8 mouse cellular contexts compared by ENCODE assay signal in the genomic region with DNA sequence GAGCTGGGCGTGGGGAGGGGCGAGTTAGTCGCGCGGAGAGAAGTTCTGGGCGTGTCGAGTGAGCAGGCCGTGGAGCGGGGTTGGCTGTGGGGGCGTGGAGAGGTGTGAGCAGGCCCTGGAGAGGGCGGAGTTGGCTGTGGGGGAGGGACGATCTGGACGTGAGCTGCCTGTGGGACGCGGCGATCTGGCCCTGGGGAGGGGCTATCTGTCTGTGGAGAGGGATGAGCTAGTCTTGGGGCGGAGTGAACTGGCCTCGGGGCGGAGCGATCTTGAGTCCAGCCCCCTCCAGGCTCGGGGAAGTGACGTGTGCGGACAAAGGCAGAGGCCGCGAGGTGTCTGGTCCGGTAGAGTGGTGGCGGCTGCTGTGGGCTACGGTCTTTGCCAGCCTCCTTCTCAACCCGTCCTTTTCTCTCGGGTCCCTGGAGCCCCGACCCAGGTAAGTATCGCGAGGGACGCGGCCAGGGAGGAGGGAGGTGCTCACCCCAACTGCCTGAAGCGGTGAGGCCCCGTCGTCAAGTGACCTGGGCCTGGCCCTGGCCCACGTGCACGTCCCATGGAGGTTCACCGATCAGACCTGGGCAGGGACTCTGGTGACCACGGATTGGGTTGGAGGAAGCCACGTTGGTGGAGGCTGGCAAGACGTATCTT. TPM values are rescaled to one million over a fixed set of nuclear protein-coding genes. Genes with fewer than 3 reads are reported as not detected.
DNase-seq lines count a peak whose midpoint lies in the region; ATAC-seq and TF ChIP-seq lines count a peak whose summit lies in the region.

Ntmt1 (plus strand) TSS at position 179 of the 648 bp plus-strand sequence.

- H3K27ac ChIP-seq in hindbrain, embryonic 10.5 days: peak within 1 kb of the TSS; percentile 90
- H3K27ac ChIP-seq in lung, postnatal 0 days (ENCODE audit: low read length): peak within 1 kb of the TSS; percentile 87

- peaks cover 30% of the 10 kb centered on the region for H3K36me3 ChIP-seq in hindbrain, embryonic 10.5 days
- no peaks in the 10 kb centered on the region for H3K36me3 ChIP-seq in lung, postnatal 0 days (ENCODE audit: insufficient read depth, low read length)

- WGBS in hindbrain, embryonic 10.5 days: under 1% methylated on average over 44 of the region's 44 CpGs
- WGBS in lung, postnatal 0 days: 0% methylated on average over 41 of the region's 44 CpGs

- H3K4me2 ChIP-seq in lung, postnatal 0 days (replicated peaks; ENCODE audit: low read depth, low read length): peak within 1 kb of the TSS; percentile 85

- H3K4me3 ChIP-seq in hindbrain, embryonic 10.5 days: peak within 1 kb of the TSS; percentile 66
- H3K4me3 ChIP-seq in lung, postnatal 0 days (ENCODE audit: low read depth, low read length): peak within 1 kb of the TSS; percentile 60

- ATAC-seq in frontal cortex, adult (ENCODE audit: low TSS enrichment): peak; percentile 97
- ATAC-seq in lung, postnatal 0 days: peak; percentile 99

- peak within 1 kb of the TSS; percentile 73 for H3K9ac ChIP-seq in lung, postnatal 0 days (replicated peaks; ENCODE audit: low read depth)

- peak; percentile 98 for DNase-seq in MN1 (ENCODE audit: low spot score)
- peak; percentile 98 for DNase-seq in cerebellum, adult 9-10 months
- DNase-seq in hindbrain, embryonic 10.5 days (ENCODE audit: low spot score): peak; percentile 100
- peak; percentile 100 for DNase-seq in layer of hippocampus, adult 9-11 months
- peak; percentile 100 for DNase-seq in lung, postnatal 0 days (ENCODE audit: low spot score)
- peak; percentile 98 for DNase-seq in ovary, postnatal 14 days (ENCODE audit: low spot score)
- peak; percentile 99 for DNase-seq in thymus, postnatal 14 days

- peaks cover 38% of the 10 kb centered on the region for H3K4me1 ChIP-seq in hindbrain, embryonic 10.5 days (replicated peaks)
- H3K4me1 ChIP-seq in lung, postnatal 0 days (ENCODE audit: insufficient read depth, low read depth, low read length): peaks cover 9% of the 10 kb centered on the region

- peaks cover 12% of the 10 kb centered on the region for H3K27me3 ChIP-seq in hindbrain, embryonic 10.5 days (ENCODE audit: insufficient read depth, poor library complexity, severe bottlenecking)
- H3K27me3 ChIP-seq in lung, postnatal 0 days (replicated peaks; ENCODE audit: insufficient read depth, low read length): no peaks in the 10 kb centered on the region

- no peaks in the 10 kb centered on the region for H3K9me3 ChIP-seq in hindbrain, embryonic 10.5 days
- no peaks in the 10 kb centered on the region for H3K9me3 ChIP-seq in lung, postnatal 0 days (ENCODE audit: low read length)

- no peak for TF ChIP-seq CTCF in lung, postnatal 0 days (IDR thresholded peaks at IDR 0.05)

- TF ChIP-seq EP300 in lung, postnatal 0 days (IDR thresholded peaks at IDR 0.05): no peak

RNA-seq across cellular contexts. Expression of gene Ntmt1, which starts in this region (rescaled TPM):
- polyA plus RNA-seq in hindbrain, embryonic 10.5 days (2016; fragmentation: Nextera tagmentation; extraction: Ambion mirVana): 125 and 134 TPM in 2 replicates
- 49.4 and 50.7 TPM in 2 replicates for polyA plus RNA-seq in lung, postnatal 0 days (2015; fragmentation: Nextera tagmentation; extraction: Ambion mirVana)

Comparison
In these comparisons a context has a peak if more than half of its experiments do, and no peak if none do; other contexts are left out.
1. Peak in every context shown above with its lines: DNase-seq, ATAC-seq, H3K4me3 ChIP-seq and H3K27ac ChIP-seq.